16 mouse cellular contexts compared by ENCODE assay signal in the genomic region with DNA sequence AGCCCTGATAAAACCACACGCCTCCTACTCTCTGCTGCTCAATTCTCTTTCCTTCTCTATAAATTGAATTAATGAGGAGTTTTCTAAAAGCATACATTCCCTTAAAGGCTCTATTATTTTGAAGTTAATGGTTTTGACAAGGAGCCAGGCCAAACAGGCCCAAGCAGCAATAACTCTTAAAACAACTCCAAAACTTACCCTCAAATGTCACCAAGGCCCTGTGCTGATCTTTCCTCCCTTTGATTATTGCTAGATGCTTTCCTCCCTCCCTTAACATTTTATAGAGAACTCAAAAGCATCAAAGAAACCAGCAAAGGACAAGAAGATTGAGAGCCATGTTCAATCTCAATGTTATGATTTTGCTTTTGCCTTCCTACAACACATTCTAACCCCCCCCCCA.
"Had no signal": no experiment of that assay in that cellular context is flagged by ENCODE, and none has a peak within 500 bp of the region (broad histone marks: within the 10 kb centered on the region; RNA-seq: fewer than 3 reads in every experiment).

No protein-coding gene starts in this region.

- H3K4me2 ChIP-seq: liver, embryonic 15.5 days; midbrain, embryonic 11.5 days; midbrain, embryonic 13.5 days; midbrain, embryonic 15.5 days; neural tube, embryonic 12.5 days; stomach, embryonic 15.5 days had no signal

- DNase-seq: liver, postnatal 0 days; lung, adult 2 months; lung, postnatal 10 days; right cerebral cortex, postnatal 14 days; thymus, adult 2 months; thymus, postnatal 25 days; thymus, postnatal 4 days had no signal

- ATAC-seq: liver, postnatal 0 days; midbrain, embryonic 13.5 days; midbrain, embryonic 15.5 days had no signal

- H3K4me3 ChIP-seq: liver, embryonic 15.5 days; megakaryocyte, embryonic 14.5 days; midbrain, embryonic 13.5 days; midbrain, embryonic 15.5 days; neural tube, embryonic 12.5 days; stomach, embryonic 15.5 days had no signal

- H3K4me1 ChIP-seq: liver, embryonic 15.5 days; megakaryocyte, embryonic 14.5 days; midbrain, embryonic 15.5 days; stomach, embryonic 15.5 days had no signal

- H3K9me3 ChIP-seq: liver, embryonic 15.5 days; megakaryocyte, embryonic 14.5 days; midbrain, embryonic 13.5 days; midbrain, embryonic 15.5 days; neural tube, embryonic 12.5 days; stomach, embryonic 15.5 days had no signal

- H3K27ac ChIP-seq: liver, embryonic 15.5 days; macrophage; midbrain, embryonic 13.5 days; midbrain, embryonic 15.5 days; neural tube, embryonic 12.5 days; stomach, embryonic 15.5 days; stomach, postnatal 0 days had no signal

- H3K9ac ChIP-seq: liver, embryonic 15.5 days; liver, postnatal 0 days; midbrain, embryonic 13.5 days; midbrain, embryonic 15.5 days; neural tube, embryonic 12.5 days; stomach, embryonic 15.5 days had no signal

- H3K36me3 ChIP-seq: liver, embryonic 15.5 days; midbrain, embryonic 13.5 days; midbrain, embryonic 15.5 days; neural tube, embryonic 12.5 days; stomach, embryonic 15.5 days had no signal

- H3K27me3 ChIP-seq: liver, embryonic 15.5 days; megakaryocyte, embryonic 14.5 days; midbrain, embryonic 13.5 days; midbrain, embryonic 15.5 days; neural tube, embryonic 12.5 days; stomach, embryonic 15.5 days had no signal
